Mouse (Mus musculus) MEL (cell line): ENCODE results near the gene Gk5. TPM values are rescaled to one million over a fixed set of nuclear protein-coding genes. Genes with fewer than 3 reads are reported as not detected.

Experiments
- DNase-seq: peaks from one replicate; pipeline ENCODE4 v3.0.0; 2011; ENCODE audit warnings: low read depth, low spot score
- H3K27ac ChIP-seq: 2 replicates; pipeline ENCODE4 v1.5.1; 2012; ENCODE audit warnings: low read depth, mild to moderate bottlenecking, control low read depth, low read length, moderate library complexity; ENCODE audit not compliant: control insufficient read depth
- H3K27me3 ChIP-seq, 2 experiments: fragments of 150-350 bp in 1 of 2; sonication (generic) in 1 of 2; 2 replicates each; pipeline ENCODE4 v1.6.1; 2012; ENCODE audit warnings: low read length in 2 of 2, mild to moderate bottlenecking in 2 of 2, improper control_type of control experiment in 1 of 2, moderate library complexity in 1 of 2; ENCODE audit not compliant: insufficient read depth in 2 of 2, control insufficient read depth in 1 of 2
- H3K36me3 ChIP-seq, 2 experiments: 2 replicates each; pipeline ENCODE4 v1.6.1; 2012 to 2014; ENCODE audit warnings: low read length in 2 of 2, improper control_type of control experiment in 1 of 2, inconsistent platforms in 1 of 2, mild to moderate bottlenecking in 1 of 2; ENCODE audit not compliant: insufficient read depth in 2 of 2, control insufficient read depth in 1 of 2
- H3K4me1 ChIP-seq, 2 experiments: fragments of 150-350 bp in 1 of 2; sonication (generic) in 1 of 2; 2 replicates each; pipeline ENCODE4 v1.6.1; 2012; ENCODE audit warnings: low read length in 2 of 2, improper control_type of control experiment in 1 of 2, mild to moderate bottlenecking in 1 of 2; ENCODE audit not compliant: insufficient read depth in 2 of 2, control insufficient read depth in 1 of 2
- H3K4me3 ChIP-seq, 2 experiments: fragments of 150-350 bp in 1 of 2; sonication (generic) in 1 of 2; 2 replicates each; pipeline ENCODE4 v1.5.1; 2012; ENCODE audit warnings: low read depth in 2 of 2, low read length in 2 of 2, mild to moderate bottlenecking in 2 of 2, moderate library complexity in 2 of 2, control low read depth in 1 of 2, improper control_type of control experiment in 1 of 2; ENCODE audit not compliant: control insufficient read depth in 1 of 2, insufficient read depth in 1 of 2
- H3K79me2 ChIP-seq: 2 replicates; pipeline ENCODE4 v1.6.1; 2012; ENCODE audit warnings: mild to moderate bottlenecking, low read length, moderate library complexity; ENCODE audit not compliant: control insufficient read depth, poor library complexity, insufficient read depth
- H3K9ac ChIP-seq: 2 replicates; pipeline ENCODE4 v1.6.1; 2012; ENCODE audit warnings: low read depth, mild to moderate bottlenecking, control low read depth, low read length, moderate library complexity; ENCODE audit not compliant: control insufficient read depth, poor library complexity, severe bottlenecking
- H3K9me3 ChIP-seq: fragments of 150-350 bp; sonication (generic); replicated peaks from 2 replicates; pipeline ENCODE4 v1.6.1; 2012; ENCODE audit warnings: mild to moderate bottlenecking, low read length, improper control_type of control experiment, moderate library complexity; ENCODE audit not compliant: insufficient read depth
- BHLHE40 ChIP-seq: IDR thresholded peaks from 2 replicates; pipeline ENCODE4 v1.6.1; 2012; ENCODE audit warnings: low read depth, mild to moderate bottlenecking, inconsistent platforms, low read length, improper control_type of control experiment, borderline replicate concordance
- CHD2 ChIP-seq: IDR thresholded peaks from 2 replicates; pipeline ENCODE4 v1.6.1; 2011; ENCODE audit warnings: low read length, improper control_type of control experiment
- CTCF ChIP-seq, 3 experiments: IDR thresholded peaks in 2 of 3; conservative IDR thresholded peaks in 1 of 3; 2 replicates each; pipeline ENCODE4 v1.5.1; 2011 to 2012; ENCODE audit warnings: low read length in 3 of 3, low read depth in 2 of 3, mild to moderate bottlenecking in 2 of 3, improper control_type of control experiment in 1 of 3, inconsistent platforms in 1 of 3, mixed read lengths in 1 of 3, moderate library complexity in 1 of 3; ENCODE audit not compliant: control insufficient read depth in 1 of 3, insufficient read depth in 1 of 3, poor library complexity in 1 of 3, severe bottlenecking in 1 of 3
- E2F4 ChIP-seq: IDR thresholded peaks from 2 replicates; pipeline ENCODE4 v1.6.1; 2011; ENCODE audit warnings: low read depth, low read length, improper control_type of control experiment, borderline replicate concordance
- ETS1 ChIP-seq: IDR thresholded peaks from 2 replicates; pipeline ENCODE4 v1.6.1; 2012; ENCODE audit warnings: low read depth, mild to moderate bottlenecking, inconsistent platforms, low read length, improper control_type of control experiment, moderate library complexity
- GABPA ChIP-seq: IDR thresholded peaks from 2 replicates; pipeline ENCODE4 v1.6.1; 2012; ENCODE audit warnings: low read depth, mild to moderate bottlenecking, inconsistent platforms, low read length, improper control_type of control experiment, moderate library complexity
- GATA1 ChIP-seq: IDR thresholded peaks from 2 replicates; pipeline ENCODE4 v1.6.1; 2011; ENCODE audit warnings: low read depth, low read length, improper control_type of control experiment
- KAT2A ChIP-seq: conservative IDR thresholded peaks from 2 replicates; pipeline ENCODE4 v1.6.1; 2012; ENCODE audit warnings: low read depth, low read length, improper control_type of control experiment, inconsistent platforms
- MYB ChIP-seq: IDR thresholded peaks from 2 replicates; pipeline ENCODE4 v1.6.1; 2011; ENCODE audit warnings: mild to moderate bottlenecking, low read depth, low read length, improper control_type of control experiment
- MYC ChIP-seq: IDR thresholded peaks from 2 replicates; pipeline ENCODE4 v1.6.1; 2011; ENCODE audit warnings: low read depth, mild to moderate bottlenecking, low read length, improper control_type of control experiment, moderate library complexity
- POLR2A ChIP-seq, 2 experiments: IDR thresholded peaks; 2 replicates each; pipeline ENCODE4 v1.6.1; 2011 to 2012; ENCODE audit warnings: low read length in 2 of 2, mild to moderate bottlenecking in 2 of 2, control low read depth in 1 of 2, improper control_type of control experiment in 1 of 2, low read depth in 1 of 2, moderate library complexity in 1 of 2; ENCODE audit not compliant: control insufficient read depth in 1 of 2, insufficient read depth in 1 of 2, poor library complexity in 1 of 2
- RCOR1 ChIP-seq: IDR thresholded peaks from 2 replicates; pipeline ENCODE4 v1.6.1; 2012; ENCODE audit warnings: low read depth, mild to moderate bottlenecking, inconsistent platforms, low read length, improper control_type of control experiment
- TAL1 ChIP-seq: IDR thresholded peaks from 2 replicates; pipeline ENCODE4 v1.6.1; 2012; ENCODE audit warnings: mild to moderate bottlenecking, inconsistent platforms, low read length, moderate library complexity, mixed read lengths
- TBP ChIP-seq: IDR thresholded peaks from 2 replicates; pipeline ENCODE4 v1.8.0; 2011; ENCODE audit warnings: low read depth, low read length, improper control_type of control experiment
- UBTF ChIP-seq: IDR thresholded peaks from 2 replicates; pipeline ENCODE4 v1.6.1; 2012; ENCODE audit warnings: low read depth, mild to moderate bottlenecking, inconsistent platforms, low read length, improper control_type of control experiment, moderate library complexity, borderline replicate concordance; ENCODE audit not compliant: insufficient read depth
- USF1 ChIP-seq: IDR thresholded peaks from 2 replicates; pipeline ENCODE4 v1.6.1; 2014; ENCODE audit warnings: low read depth, mild to moderate bottlenecking, inconsistent platforms, low read length, improper control_type of control experiment, moderate library complexity
- ZC3H11A ChIP-seq: IDR thresholded peaks from 2 replicates; pipeline ENCODE4 v1.6.1; 2012; ENCODE audit warnings: low read depth, mild to moderate bottlenecking, inconsistent platforms, low read length, improper control_type of control experiment
- ZNF384 ChIP-seq: IDR thresholded peaks from 2 replicates; pipeline ENCODE4 v1.6.1; 2012; ENCODE audit warnings: low read depth, mild to moderate bottlenecking, inconsistent platforms, low read length, improper control_type of control experiment
- polyA plus RNA-seq, 2 experiments: library from polyadenylated mRNA; stranded (reverse) in 1 of 2; unstranded in 1 of 2; fragments of >175 nt in 1 of 2; fragments of >200 nt in 1 of 2; gene quantifications; 2 replicates each; pipeline versions ENCODE4 v1.2.1 to v1.2.4; 2012; ENCODE audit warnings: low replicate concordance in 2 of 2, low read depth in 1 of 2; ENCODE audit not compliant: insufficient read length in 2 of 2, insufficient read depth in 1 of 2, missing spikeins in 1 of 2
- total RNA-seq: library from RNA; depleted of rRNA; stranded (reverse); fragments of 300-350 nt; gene quantifications from 2 replicates; pipeline ENCODE4 v1.2.3, GENCODE M21; 2012

Gk5 gene
- total and polyA plus RNA-seq, 3 experiments = 4.0 to 6.2 TPM; not detected in 1

DNA sequence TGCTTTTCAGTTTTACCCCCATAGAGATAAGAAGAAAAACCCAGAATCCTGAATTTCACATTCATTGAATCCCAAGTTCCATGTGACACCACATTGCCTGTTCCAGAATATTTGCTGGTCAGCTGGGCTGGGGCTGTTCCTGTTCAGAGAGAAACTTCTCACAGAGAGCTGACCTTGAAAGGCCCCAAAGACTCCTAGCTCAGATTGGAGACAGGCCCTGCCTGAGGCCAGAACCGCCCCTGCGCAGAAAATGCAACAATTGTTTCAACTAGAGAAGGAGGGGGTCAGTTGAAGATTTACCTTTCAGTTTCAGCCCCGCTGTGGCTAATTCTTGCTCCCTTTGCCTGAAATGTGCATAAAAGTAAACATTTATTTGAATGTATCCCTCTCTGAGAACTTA is 41.6 kb downstream of the Gk5 start:
- Histone ChIP-seq H3K9me3 (no peaks in the 10 kb centered on the region), H3K9ac (no peak overlapping the region), H3K36me3 (peaks cover 0 to 11% of the 10 kb centered on the region in 2 experiments; a peak in 1 of 4 replicates), H3K27ac (no peak overlapping the region), H3K4me1 (peaks cover 2 to 11% of the 10 kb centered on the region in 2 experiments; a peak in 3 of 4 replicates), H3K4me3 (no peak overlapping the region), H3K79me2 (no peaks in the 10 kb centered on the region)
- TF ChIP-seq ZC3H11A = no peak
- no peak for TF ChIP-seq E2F4
- no peak for TF ChIP-seq MYC
- no peak for TF ChIP-seq KAT2A
- no peak for TF ChIP-seq UBTF
- no peak for TF ChIP-seq ZNF384
- no peak for TF ChIP-seq POLR2A (IDR thresholded peaks at IDR 0.05; ENCODE audit: control insufficient read depth in 1 of 2, insufficient read depth in 1 of 2, low read depth in 1 of 2, low read length in 2 of 2, poor library complexity in 1 of 2)
- no peak for TF ChIP-seq BHLHE40
- TF ChIP-seq, all 39 proteins: peak for 0
- DNase-seq = no peak
- no peaks in the 10 kb centered on the region for H3K27me3 ChIP-seq

DNA sequence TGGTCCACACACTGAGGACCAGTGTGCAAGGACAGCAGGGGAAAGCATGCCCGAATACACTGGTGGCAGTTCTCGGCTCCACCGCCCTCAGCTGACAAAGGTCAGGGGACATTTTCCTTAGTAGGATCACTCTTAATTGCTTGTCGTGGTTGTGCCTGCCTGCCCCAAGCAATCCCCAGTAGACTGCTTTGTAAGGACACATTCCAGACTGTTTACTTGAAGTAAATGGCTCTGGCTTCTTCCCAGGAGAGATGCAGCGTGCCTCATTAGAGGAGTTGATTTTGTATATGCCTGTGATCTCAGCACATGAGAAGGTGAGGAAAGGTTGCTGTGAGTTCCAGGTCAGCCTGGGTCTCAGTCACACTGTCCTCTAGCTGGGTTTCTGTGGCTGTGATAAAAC is 43.3 kb downstream of the Gk5 start:
- H3K9ac ChIP-seq = no peak overlapping the region
- H3K4me3 ChIP-seq = no peak overlapping the region
- peaks cover 2 to 11% of the 10 kb centered on the region in 2 experiments; a peak in 3 of 4 replicates for H3K4me1 ChIP-seq
- H3K36me3 ChIP-seq = peaks cover 0 to 11% of the 10 kb centered on the region in 2 experiments; a peak in 1 of 4 replicates
- H3K79me2 ChIP-seq = no peaks in the 10 kb centered on the region
- H3K27ac ChIP-seq = no peak overlapping the region
- H3K27me3 ChIP-seq = no peaks in the 10 kb centered on the region
- no peaks in the 10 kb centered on the region for H3K9me3 ChIP-seq
- DNase-seq = no peak
- TF ChIP-seq RCOR1 (no peak), CHD2 (no peak), UBTF (no peak), TAL1 (no peak), ETS1 (no peak), GATA1 (no peak), ZC3H11A (no peak), CTCF (IDR thresholded peaks at IDR 0.05 in 2 of 3, conservative IDR thresholded peaks at IDR 0.05 in 1 of 3; ENCODE audit: control insufficient read depth in 1 of 3, insufficient read depth in 1 of 3, low read depth in 2 of 3, low read length in 3 of 3, poor library complexity in 1 of 3, severe bottlenecking in 1 of 3) (no peak), TBP (no peak), GABPA (no peak), MYB (no peak), USF1 (no peak), E2F4 (no peak)
